8 mouse cellular contexts compared by ENCODE assay signal in genomic region chr10:29148076-29148475, GRCm38 (mm10). TPM values are rescaled to one million over a fixed set of nuclear protein-coding genes. Genes with fewer than 3 reads are reported as not detected.
DNase-seq lines count a peak whose midpoint lies in the region; ATAC-seq lines count a peak whose summit lies in the region.

No protein-coding gene starts in this region.

- H3K27ac ChIP-seq in forebrain, embryonic 14.5 days (ENCODE audit: low read depth, low read length) = peak overlapping the region; percentile 95
- H3K27ac ChIP-seq in neural tube, embryonic 12.5 days = no peak overlapping the region

- ATAC-seq in cerebellum, adult (ENCODE audit: insufficient number of reproducible peaks, low FRiP score, low TSS enrichment) = peak; percentile 13; the same call in 1 of the 2 replicates
- ATAC-seq in forebrain, embryonic 14.5 days = no peak
- no peak for ATAC-seq in neural tube, embryonic 12.5 days (ENCODE audit: low FRiP score, low read depth)
- ATAC-seq in megakaryocyte progenitor cell, adult 5-6 weeks (replicated peaks; ENCODE audit: poor library complexity) = no peak

- H3K9me3 ChIP-seq in forebrain, embryonic 14.5 days (replicated peaks; ENCODE audit: control insufficient read depth, low read length) = no peaks in the 10 kb centered on the region
- no peaks in the 10 kb centered on the region for H3K9me3 ChIP-seq in neural tube, embryonic 12.5 days

- H3K27me3 ChIP-seq in forebrain, embryonic 14.5 days (replicated peaks; ENCODE audit: control insufficient read depth, insufficient read depth, low read length) = no peaks in the 10 kb centered on the region
- H3K27me3 ChIP-seq in neural tube, embryonic 12.5 days (replicated peaks) = no peaks in the 10 kb centered on the region

- peak overlapping the region; percentile 97 for H3K9ac ChIP-seq in forebrain, embryonic 14.5 days (ENCODE audit: low read length)
- H3K9ac ChIP-seq in neural tube, embryonic 12.5 days = peak overlapping the region; percentile 78

- intact Hi-C loops in gastrocnemius, postnatal 36 days (cut with DNase I) = no loop called here

- peak overlapping the region; percentile 84 for H3K4me3 ChIP-seq in forebrain, embryonic 14.5 days (ENCODE audit: low read depth, low read length)
- peak overlapping the region; percentile 78 for H3K4me3 ChIP-seq in neural tube, embryonic 12.5 days

- H3K36me3 ChIP-seq in forebrain, embryonic 14.5 days (ENCODE audit: control insufficient read depth, insufficient read depth, low read length) = peaks cover 35% of the 10 kb centered on the region
- H3K36me3 ChIP-seq in neural tube, embryonic 12.5 days = peaks cover 14% of the 10 kb centered on the region

- peak; percentile 2 for DNase-seq in adrenal gland, adult 2 months
- DNase-seq in adrenal gland, adult 18-20 months (ENCODE audit: low spot score in 2 of 2) = no peak
- DNase-seq in forebrain, embryonic 14.5 days (ENCODE audit: low spot score) = peak; percentile 67
- peak; percentile 59 to 71 for DNase-seq in layer of hippocampus, postnatal 25 days (ENCODE audit: extremely low spot score in 1 of 2, low spot score in 1 of 2)
- no peak for DNase-seq in gastrocnemius, postnatal 36 days

- peaks cover 14% of the 10 kb centered on the region for H3K4me1 ChIP-seq in forebrain, embryonic 14.5 days (ENCODE audit: control insufficient read depth, insufficient read depth, low read length)
- peaks cover 25% of the 10 kb centered on the region for H3K4me1 ChIP-seq in neural tube, embryonic 12.5 days

- 3% methylated on average over 21 of the region's 21 CpGs for WGBS in forebrain, embryonic 14.5 days
- 2% methylated on average over 21 of the region's 21 CpGs for WGBS in neural tube, embryonic 12.5 days

- H3K4me2 ChIP-seq in forebrain, embryonic 14.5 days (ENCODE audit: low read length) = peak overlapping the region; percentile 90
- H3K4me2 ChIP-seq in neural tube, embryonic 12.5 days (replicated peaks) = peak overlapping the region; percentile 87

RNA-seq across cellular contexts. Expression of gene Soga3, which starts 4.4 kb away (rescaled TPM):
- total RNA-seq in adrenal gland, adult 2 months (2021) = 1 to 10 TPM; 7.5 to 8.7 TPM
- polyA plus RNA-seq in adrenal gland, adult 2 months (2012; rRNA removed) = 2.1 and 3.1 TPM in 2 replicates
- total RNA-seq in adrenal gland, adult 18-20 months (2021) = 1 to 10 TPM; 9.5 to 9.7 TPM
- 47.0 and 74.8 TPM in 2 replicates for polyA plus RNA-seq in forebrain, embryonic 14.5 days (2014; fragmentation: Nextera tagmentation; extraction: Ambion mirVana)
- 100 to 1,000 TPM; 157 to 178 TPM for total RNA-seq in layer of hippocampus, postnatal 25 days (2021)
- 79.9 and 80.6 TPM in 2 replicates for polyA plus RNA-seq in neural tube, embryonic 12.5 days (2016; fragmentation: Nextera tagmentation; extraction: Ambion mirVana)
- total RNA-seq in gastrocnemius, postnatal 36 days (2021) = not detected
- total RNA-seq in megakaryocyte progenitor cell, adult 5-6 weeks (2015) = not detected in 2 replicates
- not detected in 2 replicates for total RNA-seq in megakaryocyte progenitor cell, adult 5-6 weeks (2017)

RNA-seq across cellular contexts. Expression of gene Gm49353, which starts 50.7 kb away (rescaled TPM):
- total RNA-seq in adrenal gland, adult 2 months (2021) = 1 to 10 TPM; 1.6 to 2.4 TPM
- polyA plus RNA-seq in adrenal gland, adult 2 months (2012; rRNA removed) = not detected in 2 replicates
- total RNA-seq in adrenal gland, adult 18-20 months (2021) = 1 to 10 TPM; 2.5 to 3.8 TPM
- 8.3 and 14.9 TPM in 2 replicates for polyA plus RNA-seq in forebrain, embryonic 14.5 days (2014; fragmentation: Nextera tagmentation; extraction: Ambion mirVana)
- 10 to 100 TPM; 22.0 to 29.7 TPM for total RNA-seq in layer of hippocampus, postnatal 25 days (2021)
- polyA plus RNA-seq in neural tube, embryonic 12.5 days (2016; fragmentation: Nextera tagmentation; extraction: Ambion mirVana) = 6.1 and 6.7 TPM in 2 replicates
- not detected for total RNA-seq in gastrocnemius, postnatal 36 days (2021)
- total RNA-seq in megakaryocyte progenitor cell, adult 5-6 weeks (2015) = not detected in 2 replicates
- not detected in 2 replicates for total RNA-seq in megakaryocyte progenitor cell, adult 5-6 weeks (2017)

Comparison
In these comparisons a context has a peak if more than half of its experiments do, and no peak if none do; other contexts are left out.
1. DNase-seq: peak in adrenal gland, adult 2 months (single experiment), forebrain, embryonic 14.5 days (single experiment) and layer of hippocampus, postnatal 25 days (2 of 2); none in adrenal gland, adult 18-20 months (0 of 2) and gastrocnemius, postnatal 36 days (0 of 2).
2. RNA of gene Soga3, which starts 4.4 kb away (total RNA-seq): 157 to 178 TPM in layer of hippocampus, postnatal 25 days; 9.5 to 9.7 TPM in adrenal gland, adult 18-20 months, 7.5 to 8.7 TPM in adrenal gland, adult 2 months, not detected in gastrocnemius, postnatal 36 days and not detected in megakaryocyte progenitor cell, adult 5-6 weeks; every median in the first group is over 10 times any median in the second.
3. RNA of gene Gm49353, which starts 50.7 kb away (total RNA-seq): 22.0 to 29.7 TPM in layer of hippocampus, postnatal 25 days; 2.5 to 3.8 TPM in adrenal gland, adult 18-20 months, 1.6 to 2.4 TPM in adrenal gland, adult 2 months, not detected in gastrocnemius, postnatal 36 days and not detected in megakaryocyte progenitor cell, adult 5-6 weeks; every median in the first group is over 4 times any median in the second.